Mouse (Mus musculus): ENCODE data around the gene Rfx6.
A peak's percentile ranks its signal among the peaks of the same experiment; 100 is the strongest.

Gene Rfx6

DNA sequence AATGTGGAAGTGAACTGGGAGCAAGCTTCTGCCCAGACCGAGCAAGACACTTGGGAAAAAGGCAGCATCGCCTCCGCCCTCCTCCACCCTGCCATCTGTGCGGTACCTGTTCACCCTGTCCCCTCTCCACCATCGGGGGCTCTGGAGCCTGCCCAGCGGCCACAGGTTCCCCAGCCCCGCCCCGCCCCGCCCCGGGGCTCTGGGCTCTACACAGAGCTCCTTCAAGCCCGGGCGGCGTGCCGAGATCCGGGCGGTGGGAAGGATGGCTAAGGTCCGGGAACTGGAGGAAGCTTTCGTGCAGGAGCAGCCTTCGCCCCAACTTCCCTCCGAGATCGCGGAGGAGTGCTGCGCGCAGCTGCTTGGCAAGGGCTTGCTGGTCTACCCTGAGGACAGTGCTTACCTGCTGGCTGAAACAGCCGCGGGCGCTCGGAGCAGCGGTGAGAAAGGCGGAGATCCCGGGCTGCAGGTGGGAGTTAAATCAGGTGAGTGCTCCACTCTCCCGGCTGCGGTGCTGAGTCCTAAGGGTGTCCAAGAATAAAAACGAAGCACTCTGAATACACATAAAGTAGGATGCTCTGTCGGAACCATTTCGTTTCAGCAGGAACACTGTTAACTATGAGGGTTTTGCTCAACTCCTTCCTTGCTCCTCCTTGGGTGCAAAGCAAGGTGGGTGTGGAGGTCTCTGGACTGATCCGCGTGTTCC, at the start of gene Rfx6:
Gene Rfx6 (plus strand): TSS at position 209 of the 703 bp plus-strand sequence.
- peak; percentile 3 to 4 for DNase-seq

DNA sequence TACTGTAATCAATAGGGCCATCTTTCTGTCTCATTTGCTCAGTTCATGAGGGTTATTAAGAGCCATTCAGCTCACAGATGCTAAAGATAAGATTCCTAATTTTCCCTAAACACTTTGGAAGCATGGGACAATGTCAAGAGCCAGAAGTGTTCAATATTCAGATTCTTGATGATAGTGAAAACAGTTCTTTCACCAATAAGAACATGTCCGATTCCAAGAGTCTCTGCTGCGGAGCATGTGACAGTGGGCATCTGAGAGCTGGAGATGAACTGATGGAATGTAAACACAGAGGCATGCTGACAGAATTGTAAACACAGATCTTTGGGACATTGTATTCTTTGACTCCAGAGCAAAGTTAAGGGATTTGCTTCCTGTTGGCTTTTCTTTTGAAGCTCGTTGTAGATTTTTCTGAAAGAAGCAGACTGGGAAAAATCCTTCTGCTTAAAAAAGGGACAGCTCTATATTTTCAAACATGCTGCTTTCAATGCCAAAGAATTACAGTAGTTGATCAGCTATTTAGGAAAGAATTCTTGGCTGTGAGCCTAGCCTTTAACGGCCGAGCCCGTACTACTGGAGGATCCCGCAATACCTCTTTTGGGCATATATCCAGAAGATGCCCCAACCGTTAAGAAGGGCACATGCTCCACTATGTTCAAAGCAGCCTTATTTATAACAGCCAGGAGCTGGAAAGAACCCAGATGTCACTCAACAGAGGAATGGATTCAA, 46.0 kb upstream of the Rfx6 start, which contains the start of gene Gprc6a:
Gene Gprc6a (minus strand): TSS at position 51 of the 726 bp plus-strand sequence.
- no peak for DNase-seq

DNA sequence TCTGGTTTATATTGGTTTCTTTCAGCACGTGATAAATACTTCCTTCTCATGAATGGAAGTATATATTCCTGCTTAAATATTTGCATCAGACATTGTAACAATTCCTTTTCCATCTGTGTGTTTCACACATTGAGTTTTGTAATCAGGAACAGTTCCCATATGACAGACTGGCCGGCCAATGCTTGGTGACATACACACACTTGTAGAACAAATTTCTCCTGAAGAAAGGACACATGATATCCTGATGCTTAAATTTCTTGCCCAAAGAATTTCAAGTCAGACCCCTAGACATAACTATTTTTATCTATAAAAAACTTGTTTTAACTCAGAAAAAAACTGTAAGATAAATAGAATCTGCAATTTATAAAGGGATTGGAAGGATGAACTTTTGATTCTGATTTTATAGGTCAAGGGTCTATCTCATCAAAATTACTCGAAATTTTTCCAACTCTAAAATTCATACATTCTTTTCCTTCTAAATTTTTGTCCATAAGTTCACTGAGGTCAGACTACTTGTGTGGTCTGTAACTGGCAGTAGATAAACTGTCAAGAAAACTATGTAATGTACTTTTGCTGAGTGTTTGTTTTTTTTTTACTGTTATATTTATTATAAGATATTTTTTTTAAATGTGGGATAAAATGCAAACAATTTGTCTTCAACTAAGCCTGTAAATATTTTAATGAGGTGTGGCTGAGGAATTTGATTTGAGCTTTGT, 27.9 kb upstream of the Rfx6 start:
- DNase-seq, result no peak

- DNase-seq, result no peak
Measured at GRCm38 (mm10) chr10:51657324-51657723, 20.2 kb upstream of the Rfx6 start.

- no peak for DNase-seq
Measured at GRCm38 (mm10) chr10:51669334-51669733, 8.2 kb upstream of the Rfx6 start.

DNA sequence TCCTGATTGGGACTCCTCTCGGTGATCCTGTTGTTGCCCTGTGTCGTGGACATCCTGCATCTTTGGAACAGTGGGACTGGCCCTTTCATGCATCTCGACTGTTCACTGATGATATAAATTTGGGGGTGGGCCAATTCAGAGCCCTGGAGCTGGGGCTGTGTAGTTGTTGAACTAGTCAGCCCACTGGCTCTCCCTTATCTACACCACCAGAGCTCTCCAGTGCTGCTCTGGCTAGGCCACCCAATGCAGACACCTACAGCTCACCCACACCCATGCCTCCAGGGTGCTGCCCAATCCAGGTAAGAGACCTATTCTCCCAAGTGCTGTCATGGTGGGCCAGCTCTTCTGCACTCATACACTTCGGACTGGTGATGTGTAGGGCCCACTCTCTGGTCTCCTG, 6.0 kb upstream of the Rfx6 start:
- DNase-seq, result no peak

GRCm38 (mm10) chr10:51672082-51672779, 5.3 kb upstream of the Rfx6 start:
- DNase-seq, result no peak

- no peak for DNase-seq
Measured at GRCm38 (mm10) chr10:51678251-51678639, 689 bp downstream of the Rfx6 start.

DNA sequence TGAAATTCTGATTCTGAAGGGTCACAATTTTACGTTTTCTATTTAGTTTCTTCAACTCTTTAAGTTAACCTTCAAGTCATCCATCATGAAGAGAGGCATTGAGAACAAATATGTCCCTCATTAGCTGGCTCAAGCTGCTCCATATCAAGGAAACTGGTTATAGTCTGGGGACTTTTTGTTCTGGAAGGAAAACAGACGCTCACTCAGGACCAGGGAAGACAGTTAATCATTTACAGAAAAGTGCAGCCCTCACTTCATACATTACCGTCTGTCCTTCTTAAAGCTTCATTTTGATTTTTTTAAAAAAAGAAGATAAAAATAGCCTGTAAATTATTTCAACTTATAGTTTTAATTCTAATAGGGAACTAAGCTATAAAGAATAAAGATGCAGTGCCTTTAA, 43.3 kb downstream of the Rfx6 start:
- DNase-seq, result no peak

DNA sequence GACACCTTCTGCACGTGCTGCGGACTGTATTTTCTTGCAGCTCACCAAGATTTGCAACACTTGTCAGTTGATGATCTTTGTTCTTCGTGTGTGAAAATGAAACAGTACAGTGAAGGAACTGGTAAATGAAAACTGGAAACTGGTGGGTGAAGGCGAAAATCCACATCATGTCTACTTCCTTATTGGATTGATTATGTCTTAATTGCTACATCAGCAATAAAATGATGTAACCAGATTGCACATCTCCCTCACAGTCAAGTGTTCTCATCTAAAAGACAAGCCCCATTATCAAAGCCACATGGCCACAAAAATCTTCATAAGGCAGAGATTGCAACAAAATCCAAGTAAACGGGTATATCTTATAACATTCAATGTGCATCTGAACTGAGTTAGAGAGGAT, 83.9 kb downstream of the Rfx6 start:
- no peak for DNase-seq

GRCm38 (mm10) chr10:51763241-51763640, 85.7 kb downstream of the Rfx6 start:
- DNase-seq, result no peak

- DNase-seq, result no peak
Measured at GRCm38 (mm10) chr10:51768445-51768844, 90.9 kb downstream of the Rfx6 start.

DNA sequence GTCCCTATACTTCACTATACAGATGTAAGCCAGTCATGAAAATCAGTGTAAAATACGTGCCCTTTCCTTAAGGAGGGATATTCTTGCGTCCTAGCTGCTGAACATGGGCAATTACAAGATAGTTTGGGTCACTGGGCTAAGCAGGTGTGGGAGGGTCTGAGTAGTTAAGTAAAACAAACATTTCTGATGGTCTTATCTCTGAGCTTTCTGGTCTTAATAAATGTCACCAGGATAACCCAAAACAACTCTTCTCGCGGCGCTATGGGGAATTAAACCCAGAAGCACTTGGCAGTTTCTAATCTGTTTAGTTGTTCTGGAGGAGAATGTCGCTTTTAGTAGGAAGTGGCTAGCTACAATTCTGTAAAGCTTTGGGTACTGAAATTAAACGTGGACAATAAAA, 91.7 kb downstream of the Rfx6 start:
- DNase-seq, result no peak

GRCm38 (mm10) chr10:51779648-51780047, 102.1 kb downstream of the Rfx6 start:
- DNase-seq, result no peak
